Mouse (Mus musculus) monocyte, adult 59 days (primary cell): ENCODE measurements around the gene Gm14435. TPM values are rescaled to one million over a fixed set of nuclear protein-coding genes. Genes with fewer than 3 reads are reported as not detected.

Experiments used
- total RNA-seq, 2 experiments: library from RNA; stranded (reverse); gene quantifications; one replicate each; pipeline ENCODE4 v1.2.4; 2023

Gene Gm14435
- not detected for total RNA-seq

GRCm38 (mm10) chr2:176423294-176423693 is at the start of gene Gm14435:
Gene Gm14435 (plus strand): TSS chr2:176423594.

Other genes starting within 250 kb of the Gm14435 start
- gene 2210418O10Rik, start 197.0 kb upstream of the Gm14435 start, total RNA-seq: under 1 TPM; 0.58 to 0.70 TPM
- gene Gm11009, start 104.1 kb upstream of the Gm14435 start, total RNA-seq: not detected
- gene Gm14434, start 63.2 kb downstream of the Gm14435 start, total RNA-seq: not detected
- gene Zfp967, start 97.5 kb downstream of the Gm14435 start, total RNA-seq: not detected
- gene Gm14308, start 212.8 kb downstream of the Gm14435 start, total RNA-seq: 1 to 10 TPM; 2.1 to 5.1 TPM
- gene Zfp973, start 246.9 kb downstream of the Gm14435 start, total RNA-seq: 1 to 10 TPM; 2.2 to 3.9 TPM